Mouse (Mus musculus) thymus, postnatal 25 days (tissue): ENCODE data around the gene Fat3.

Experiments used
- DNase-seq: peaks from one replicate; pipeline ENCODE4 v3.0.0; 2022

The Fat3 gene

GRCm38 (mm10) chr9:16226545-16226944, 274.5 kb downstream of the Fat3 start:
- no peak for DNase-seq

GRCm38 (mm10) chr9:16221885-16222284, 279.2 kb downstream of the Fat3 start:
- no peak for DNase-seq

GRCm38 (mm10) chr9:16216235-16216634, 284.9 kb downstream of the Fat3 start:
- no peak for DNase-seq

- DNase-seq, result peak; percentile 1
These were observed 286.1 kb downstream of the Fat3 start for GRCm38 (mm10) chr9:16214731-16215681.

- no peak for DNase-seq
These were observed 287.8 kb downstream of the Fat3 start for GRCm38 (mm10) chr9:16213324-16213723.

- DNase-seq, result no peak
These were observed 288.5 kb downstream of the Fat3 start for GRCm38 (mm10) chr9:16212628-16213027.

GRCm38 (mm10) chr9:16212163-16212562, 288.9 kb downstream of the Fat3 start:
- DNase-seq, result no peak

- DNase-seq, result no peak
These were observed 289.6 kb downstream of the Fat3 start for GRCm38 (mm10) chr9:16211468-16211867.

- DNase-seq, result no peak
These were observed 298.8 kb downstream of the Fat3 start for GRCm38 (mm10) chr9:16202296-16202695.

GRCm38 (mm10) chr9:16200948-16201347, 300.1 kb downstream of the Fat3 start:
- DNase-seq, result no peak

GRCm38 (mm10) chr9:16186461-16186860, 314.6 kb downstream of the Fat3 start:
- no peak for DNase-seq

GRCm38 (mm10) chr9:16169238-16169637, 331.8 kb downstream of the Fat3 start:
- DNase-seq, result no peak

- DNase-seq, result no peak
These were observed 333.0 kb downstream of the Fat3 start for GRCm38 (mm10) chr9:16168051-16168450.

- no peak for DNase-seq
These were observed 341.7 kb downstream of the Fat3 start for GRCm38 (mm10) chr9:16159366-16159765.

GRCm38 (mm10) chr9:16153580-16153930, 347.5 kb downstream of the Fat3 start:
- DNase-seq, result no peak

GRCm38 (mm10) chr9:16152756-16153579, 348.1 kb downstream of the Fat3 start:
- DNase-seq, result no peak

- no peak for DNase-seq
These were observed 351.0 kb downstream of the Fat3 start for GRCm38 (mm10) chr9:16150046-16150445.

- no peak for DNase-seq
These were observed 353.4 kb downstream of the Fat3 start for GRCm38 (mm10) chr9:16147735-16148134.

GRCm38 (mm10) chr9:16144684-16145083, 356.4 kb downstream of the Fat3 start:
- no peak for DNase-seq

- no peak for DNase-seq
These were observed 361.8 kb downstream of the Fat3 start for GRCm38 (mm10) chr9:16139300-16139699.

- no peak for DNase-seq
These were observed 368.0 kb downstream of the Fat3 start for GRCm38 (mm10) chr9:16133098-16133497.

- no peak for DNase-seq
These were observed 368.5 kb downstream of the Fat3 start for GRCm38 (mm10) chr9:16132594-16132993.

- DNase-seq, result no peak
These were observed 379.3 kb downstream of the Fat3 start for GRCm38 (mm10) chr9:16121756-16122155.
